Mouse (Mus musculus) heart, postnatal 0 days (tissue): ENCODE data around the gene Haghl. TPM values are rescaled to one million over a fixed set of nuclear protein-coding genes. Genes with fewer than 3 reads are reported as not detected.
"Not testable (repeated sequence)": the region's sequence is repeated elsewhere in the genome, so short reads cannot be mapped to it uniquely, and the experiment has no call there.

Source experiments
- ATAC-seq: fragments of 200-750 bp; cut with Nextera tagmentation; 2 replicates; pipeline ENCODE4 v1.8.0; 2017; ENCODE audit warnings: low read depth, moderate number of reproducible peaks, moderate library complexity; ENCODE audit not compliant: insufficient read depth
- DNase-seq: peaks from one replicate; pipeline ENCODE4 v3.0.0-alpha.2; 2016; ENCODE audit warnings: low spot score
- H3K27ac ChIP-seq: fragments of 300-500 bp; sonication (generic); 2 replicates; pipeline ENCODE4 v1.5.1; 2014; ENCODE audit warnings: low read depth, mild to moderate bottlenecking
- H3K27me3 ChIP-seq: fragments of 300-500 bp; sonication (generic); 2 replicates; pipeline ENCODE4 v1.6.1; 2014; ENCODE audit warnings: low read length, mixed read lengths; ENCODE audit not compliant: control insufficient read depth, insufficient read depth
- H3K36me3 ChIP-seq: fragments of 300-500 bp; sonication (generic); replicated peaks from 2 replicates; pipeline ENCODE4 v1.6.1; 2014; ENCODE audit warnings: low read length, mixed read lengths; ENCODE audit not compliant: control insufficient read depth, insufficient read depth
- H3K4me1 ChIP-seq: fragments of 300-500 bp; sonication (generic); 2 replicates; pipeline ENCODE4 v1.6.1; 2014; ENCODE audit warnings: antibody characterized with exemption; ENCODE audit not compliant: control insufficient read depth, insufficient read depth
- H3K4me2 ChIP-seq: fragments of 300-500 bp; sonication (generic); 2 replicates; pipeline ENCODE4 v1.6.1; 2014; ENCODE audit warnings: low read depth, mild to moderate bottlenecking, low read length, moderate library complexity
- H3K4me3 ChIP-seq: fragments of 300-500 bp; sonication (generic); 2 replicates; pipeline ENCODE4 v1.5.1; 2014; ENCODE audit warnings: low read depth, low read length
- H3K9ac ChIP-seq: fragments of 300-500 bp; sonication (generic); replicated peaks from 2 replicates; pipeline ENCODE4 v1.6.1; 2014; ENCODE audit warnings: low read depth, low read length, mixed read lengths
- H3K9me3 ChIP-seq: fragments of 300-500 bp; sonication (generic); replicated peaks from 2 replicates; pipeline ENCODE4 v1.6.1; 2016; ENCODE audit warnings: low read length; ENCODE audit not compliant: control insufficient read depth
- CTCF ChIP-seq: IDR thresholded peaks from 2 replicates; pipeline ENCODE4 v1.5.1; 2016; ENCODE audit warnings: antibody characterized with exemption, control low read depth, low read depth
- EP300 ChIP-seq: IDR thresholded peaks from 2 replicates; pipeline ENCODE4 v1.6.1; 2016; ENCODE audit warnings: antibody characterized with exemption, low read depth
- WGBS: fragments of 180-500 bp; shearing (Covaris S2); extraction: QIAGEN DNeasy Blood & Tissue Kit; methylation state at CpG from one replicate; pipeline ENCODE4 v1.1.7; 2014; 5-methylcytosine and 5-hydroxymethylcytosine counted together
- polyA plus RNA-seq: library from polyadenylated mRNA; unstranded; fragments of >200 nt; fragmentation: Nextera tagmentation; extraction: Ambion mirVana; gene quantifications from 2 replicates; pipeline ENCODE4 v1.2.1, GENCODE M21; 2015
- total RNA-seq: library from RNA; depleted of rRNA; stranded (reverse); fragments of >200 nt; gene quantifications from 2 replicates; pipeline ENCODE4 v1.2.3, GENCODE M21; 2014; ENCODE audit warnings: low replicate concordance

The Haghl gene
- total and polyA plus RNA-seq, 2 experiments from 2014 or later: 47.7 to 50.3 TPM

- no peaks in the 10 kb centered on the region for H3K36me3 ChIP-seq
- no peak overlapping the region for H3K27ac ChIP-seq
- 65% methylated on average over 4 of the region's 4 CpGs for WGBS
- no peak for TF ChIP-seq CTCF
- TF ChIP-seq EP300: no peak
- peaks cover 6% of the 10 kb centered on the region; the same call in 1 of the 2 replicates for H3K4me1 ChIP-seq
- H3K9ac ChIP-seq: no peak overlapping the region
- no peak for DNase-seq
- H3K27me3 ChIP-seq: peaks cover 66% of the 10 kb centered on the region
- H3K4me2 ChIP-seq: no peak overlapping the region
- H3K9me3 ChIP-seq: no peaks in the 10 kb centered on the region
- H3K4me3 ChIP-seq: no peak overlapping the region
- ATAC-seq: no peak
These were observed 25.4 kb upstream of the Haghl start for GRCm38 (mm10) chr17:25810890-25811289.

DNA sequence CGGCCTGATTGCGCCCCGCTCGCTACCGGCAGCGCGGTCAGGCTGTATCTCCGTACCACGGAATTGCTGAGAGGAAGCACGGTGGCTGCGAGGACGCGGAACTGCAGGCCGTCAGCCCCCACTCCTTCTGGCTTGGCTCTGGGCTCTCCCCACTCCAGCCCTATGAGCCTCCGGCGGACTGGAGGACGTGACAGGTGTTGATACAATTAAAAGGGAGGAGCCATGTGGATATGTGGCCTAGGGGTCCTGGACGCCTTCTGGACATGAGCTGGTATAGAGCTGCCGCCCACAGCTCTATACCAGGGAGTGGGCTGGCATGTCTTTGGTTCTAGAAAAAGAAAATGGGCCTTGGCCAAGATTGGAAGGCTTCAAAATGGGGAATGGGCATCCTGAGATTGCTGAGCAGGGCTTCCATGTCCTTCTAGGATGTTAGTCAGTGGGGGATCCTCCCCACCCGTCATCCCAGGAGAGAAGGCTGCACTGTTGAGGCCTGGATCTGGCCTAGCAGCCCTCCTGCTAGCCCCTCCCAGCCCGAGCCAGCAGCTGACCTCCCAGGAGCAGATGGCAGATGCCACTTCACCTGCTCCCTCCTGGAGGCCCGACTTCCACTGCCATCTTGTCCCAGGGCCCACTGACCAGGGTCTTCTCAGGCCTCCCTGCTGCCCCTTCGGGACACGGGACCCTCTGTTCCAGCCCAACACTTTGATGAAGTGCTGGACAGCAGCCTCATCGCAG, 24.3 kb upstream of the Haghl start:
- peaks cover 60% of the 10 kb centered on the region for H3K27me3 ChIP-seq

DNA sequence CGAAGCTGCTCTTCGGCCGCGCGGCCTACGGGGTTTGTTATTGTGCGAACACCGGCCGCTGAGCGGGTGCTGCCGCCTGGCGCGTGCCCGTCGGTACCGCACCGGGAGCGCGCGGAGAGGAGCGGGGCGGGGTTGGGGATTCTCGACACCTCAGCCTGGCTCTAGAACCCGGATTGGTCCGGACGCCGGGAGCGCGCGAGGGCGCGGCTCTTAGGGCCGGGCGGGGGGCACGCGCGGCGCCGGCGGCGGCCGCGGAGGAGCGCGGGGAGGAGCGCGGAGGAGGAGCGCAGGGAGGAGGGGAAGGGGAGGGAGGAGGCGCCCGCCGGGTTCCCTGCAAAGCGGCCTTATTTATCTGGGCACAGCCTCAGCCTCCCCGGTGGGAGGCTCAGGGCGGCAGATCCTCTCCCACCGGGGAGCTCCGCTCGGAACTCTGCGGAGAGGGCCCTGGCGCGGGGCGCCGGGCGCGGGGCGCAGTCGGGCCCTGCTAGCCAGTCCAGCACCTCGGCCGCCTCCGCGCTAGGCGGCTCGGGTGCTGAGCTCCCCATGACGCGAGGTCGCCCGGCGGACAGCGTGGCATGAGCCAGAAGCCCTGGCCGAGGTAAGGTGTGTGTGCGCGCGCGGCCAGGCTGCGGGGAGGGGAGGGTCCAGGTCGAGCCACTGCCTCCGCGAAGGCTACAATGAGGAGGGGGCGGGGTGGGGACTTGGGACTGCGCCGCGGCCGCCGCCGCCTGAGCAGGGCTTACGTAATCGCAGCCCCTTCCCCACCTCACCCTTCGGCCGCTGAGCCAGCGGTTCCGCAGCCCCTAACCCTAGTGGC, 23.5 kb upstream of the Haghl start, which contains the start of gene Fbxl16:
Fbxl16 (plus strand) TSS at position 297 of the 817 bp plus-strand sequence.
- H3K9ac ChIP-seq: peak within 1 kb of the TSS; percentile 32
- ATAC-seq (peak; percentile 52), DNase-seq (no peak)
- under 1% methylated on average over 75 of the region's 100 CpGs for WGBS
- H3K4me3 ChIP-seq: peak within 1 kb of the TSS; percentile 57
- no peaks in the 10 kb centered on the region for H3K36me3 ChIP-seq
- no peaks in the 10 kb centered on the region for H3K9me3 ChIP-seq
- H3K4me1 ChIP-seq: peaks cover 6% of the 10 kb centered on the region; the same call in 1 of the 2 replicates
- no peak within 1 kb of the TSS for H3K27ac ChIP-seq
- peaks cover 59% of the 10 kb centered on the region for H3K27me3 ChIP-seq
- H3K4me2 ChIP-seq: peak within 1 kb of the TSS; percentile 89
- TF ChIP-seq EP300 (no peak), CTCF (0 out of 2 replicates have a peak, but pooled peaks have one; percentile 7)

More for the DNA sequence above, 24.3 kb upstream of the Haghl start:
- ATAC-seq (no peak), DNase-seq (no peak)
- peak overlapping the region; percentile 57 for H3K4me3 ChIP-seq
- no peak for TF ChIP-seq CTCF
- peaks cover 6% of the 10 kb centered on the region; the same call in 1 of the 2 replicates for H3K4me1 ChIP-seq
- H3K36me3 ChIP-seq: no peaks in the 10 kb centered on the region
- 0 out of 2 replicates have a peak overlapping the region, but pooled peaks have one; percentile 19 for H3K9ac ChIP-seq
- peak overlapping the region; percentile 89 for H3K4me2 ChIP-seq
- no peak overlapping the region for H3K27ac ChIP-seq
- H3K9me3 ChIP-seq: no peaks in the 10 kb centered on the region
- 14% methylated on average over 25 of the region's 25 CpGs for WGBS

- 39% methylated on average over 5 of the region's 5 CpGs for WGBS
- Histone ChIP-seq H3K4me2 (no peak overlapping the region), H3K27me3 (peaks cover 54% of the 10 kb centered on the region), H3K27ac (no peak overlapping the region), H3K9me3 (no peaks in the 10 kb centered on the region), H3K36me3 (no peaks in the 10 kb centered on the region), H3K9ac (no peak overlapping the region), H3K4me1 (peaks cover 6% of the 10 kb centered on the region; the same call in 1 of the 2 replicates), H3K4me3 (no peak overlapping the region)
- ATAC-seq (no peak), DNase-seq (no peak)
- TF ChIP-seq CTCF (no peak), EP300 (no peak)
These were observed 22.6 kb upstream of the Haghl start for GRCm38 (mm10) chr17:25808028-25808427.

DNA sequence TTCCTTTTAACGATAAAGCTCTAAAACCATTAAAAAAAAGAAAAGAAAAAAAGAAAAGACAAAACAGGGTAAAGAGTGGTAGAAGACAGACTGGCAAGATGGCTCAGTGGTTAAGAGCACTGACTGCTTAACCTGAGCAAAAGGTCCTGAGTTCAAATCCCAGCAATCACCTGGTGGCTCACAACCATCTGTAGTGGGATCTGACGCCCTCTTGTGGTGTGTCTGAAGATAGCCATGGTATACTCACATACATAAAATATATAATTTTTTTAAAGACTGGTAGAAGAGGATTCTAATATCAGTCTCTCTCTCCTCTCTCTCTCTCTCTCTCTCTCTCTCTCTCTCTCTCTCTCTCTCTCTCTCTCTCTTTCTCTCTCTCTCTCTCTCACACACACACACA, 22.0 kb upstream of the Haghl start:
- H3K9ac ChIP-seq, H3K9me3 ChIP-seq, H3K4me2 ChIP-seq, ATAC-seq, H3K4me1 ChIP-seq, H3K4me3 ChIP-seq, H3K36me3 ChIP-seq, H3K27ac ChIP-seq, DNase-seq: not testable (repeated sequence)
- 48% methylated on average over 2 of the region's 2 CpGs for WGBS
- H3K27me3 ChIP-seq: peaks cover 48% of the 10 kb centered on the region
